Mouse (Mus musculus) C2C12 (cell line): ENCODE measurements around the gene Kin. TPM values are rescaled to one million over a fixed set of nuclear protein-coding genes. Genes with fewer than 3 reads are reported as not detected.

Experiments
- H3K27me3 ChIP-seq: one replicate; pipeline ENCODE4 v1.6.1; 2011; ENCODE audit not compliant: control insufficient read depth, insufficient read depth, insufficient read length
- H3K36me3 ChIP-seq: one replicate; pipeline ENCODE4 v1.6.1; 2011; ENCODE audit not compliant: control insufficient read depth, insufficient read depth
- H3K4me3 ChIP-seq: one replicate; pipeline ENCODE4 v1.5.1; 2011; ENCODE audit warnings: mild to moderate bottlenecking, control low read depth; ENCODE audit not compliant: poor library complexity, insufficient read depth, severe bottlenecking
- H3K79me2 ChIP-seq: one replicate; pipeline ENCODE4 v1.6.1; 2011; ENCODE audit not compliant: control insufficient read depth, insufficient read depth
- H3K79me3 ChIP-seq: one replicate; pipeline ENCODE4 v1.6.1; 2011; ENCODE audit warnings: low read depth, control low read depth
- H3ac ChIP-seq: one replicate; pipeline ENCODE3; 2011; ENCODE audit warnings: low read depth; ENCODE audit not compliant: control insufficient read depth, insufficient read length
- CEBPB ChIP-seq: IDR thresholded peaks from one replicate; pipeline ENCODE4 v1.6.1; 2011; ENCODE audit warnings: low read depth, mild to moderate bottlenecking, control low read depth, moderate library complexity
- CTCF ChIP-seq: IDR thresholded peaks from one replicate; pipeline ENCODE4 v1.5.1; 2011; ENCODE audit not compliant: control insufficient read depth, insufficient read depth, insufficient read length
- FOSL1 ChIP-seq: IDR thresholded peaks from one replicate; pipeline ENCODE4 v1.8.0; 2011; ENCODE audit warnings: mild to moderate bottlenecking, low read length; ENCODE audit not compliant: poor library complexity, insufficient read depth, severe bottlenecking
- MAX ChIP-seq: IDR thresholded peaks from one replicate; pipeline ENCODE4 v1.6.1; 2011; ENCODE audit warnings: mild to moderate bottlenecking, control low read depth
- MYOD1 ChIP-seq: IDR thresholded peaks from one replicate; pipeline ENCODE4 v1.6.1; 2011; ENCODE audit warnings: low read depth; ENCODE audit not compliant: control insufficient read depth, insufficient read length
- MYOG ChIP-seq: IDR thresholded peaks from one replicate; pipeline ENCODE4 v1.6.1; 2011; ENCODE audit not compliant: control insufficient read depth, insufficient read length; ENCODE audit errors: extremely low read depth
- USF1 ChIP-seq: IDR thresholded peaks from one replicate; pipeline ENCODE4 v1.6.1; 2011; ENCODE audit warnings: low read depth, mild to moderate bottlenecking, control low read depth, moderate library complexity
- polyA plus RNA-seq: library from polyadenylated mRNA; unstranded; fragments of >200 nt; fragmentation: generic; extraction: Trizol; gene quantifications from one replicate; pipeline ENCODE4 v1.2.1, GENCODE M21; 2012; ENCODE audit warnings: missing spikeins

The Kin gene
- polyA plus RNA-seq, 1 experiment: 7.5 TPM

DNA sequence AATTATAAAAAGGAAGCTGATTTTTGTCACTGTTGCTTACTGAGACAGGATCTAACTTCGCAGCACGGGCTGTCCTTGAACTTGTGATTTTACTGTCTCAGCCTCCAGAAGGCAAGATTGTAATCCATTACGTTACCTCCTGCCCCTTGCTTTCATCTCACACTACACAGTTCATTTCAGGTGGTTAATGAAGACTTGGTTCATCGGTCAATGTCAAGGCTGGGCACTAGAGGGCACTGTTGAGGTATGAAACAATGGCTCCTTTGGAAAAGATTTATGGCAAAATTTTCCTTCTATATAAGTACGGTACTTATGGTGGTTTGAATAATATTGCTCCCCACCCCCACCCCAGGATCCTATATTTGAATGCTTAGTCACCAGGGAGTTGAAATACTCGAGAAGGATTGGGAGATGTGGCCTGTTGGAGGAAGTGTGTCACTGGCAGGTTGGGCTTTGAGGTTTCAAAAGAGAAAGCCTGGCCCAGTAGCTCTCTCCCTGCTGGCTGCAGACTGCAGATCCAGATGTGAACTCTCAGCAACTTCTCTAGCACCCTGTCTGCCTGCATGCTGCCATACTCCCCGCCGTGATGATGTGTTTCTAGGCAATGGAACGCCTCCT lies 18.3 kb downstream of the Kin start:
- Histone ChIP-seq H3K27me3 (no peaks in the 10 kb centered on the region), H3ac (no peak overlapping the region), H3K79me3 (no peaks in the 10 kb centered on the region), H3K4me3 (no peak overlapping the region), H3K79me2 (no peaks in the 10 kb centered on the region), H3K36me3 (no peaks in the 10 kb centered on the region)
- no peak for TF ChIP-seq MYOG
- peak; percentile 16 for TF ChIP-seq CTCF

DNA sequence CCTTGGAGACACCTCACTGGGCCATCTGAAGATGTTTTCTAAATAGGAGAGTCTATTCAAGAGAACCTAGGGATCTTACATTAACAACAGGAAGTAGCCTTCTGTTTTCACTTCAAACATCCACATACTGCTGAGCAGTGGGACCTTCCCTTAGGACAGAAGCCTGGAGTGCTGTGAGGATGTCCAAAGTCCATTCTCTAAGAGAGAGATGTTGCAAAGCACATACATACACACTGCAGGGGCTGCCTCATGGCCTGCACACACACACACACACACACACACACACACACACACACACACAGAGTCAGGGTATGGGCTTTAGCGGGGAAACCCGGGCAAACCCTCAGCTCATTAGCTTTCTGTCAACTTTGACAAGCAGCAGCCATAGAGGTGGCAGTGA lies 20.1 kb downstream of the Kin start:
- Histone ChIP-seq H3K36me3 (no peaks in the 10 kb centered on the region), H3ac (no peak overlapping the region), H3K79me2 (no peaks in the 10 kb centered on the region), H3K27me3 (no peaks in the 10 kb centered on the region), H3K79me3 (no peaks in the 10 kb centered on the region), H3K4me3 (no peak overlapping the region)
- TF ChIP-seq CEBPB (no peak), MYOG (no peak), USF1 (no peak), FOSL1 (no peak), MYOD1 (no peak), CTCF (no peak), MAX (no peak)

DNA sequence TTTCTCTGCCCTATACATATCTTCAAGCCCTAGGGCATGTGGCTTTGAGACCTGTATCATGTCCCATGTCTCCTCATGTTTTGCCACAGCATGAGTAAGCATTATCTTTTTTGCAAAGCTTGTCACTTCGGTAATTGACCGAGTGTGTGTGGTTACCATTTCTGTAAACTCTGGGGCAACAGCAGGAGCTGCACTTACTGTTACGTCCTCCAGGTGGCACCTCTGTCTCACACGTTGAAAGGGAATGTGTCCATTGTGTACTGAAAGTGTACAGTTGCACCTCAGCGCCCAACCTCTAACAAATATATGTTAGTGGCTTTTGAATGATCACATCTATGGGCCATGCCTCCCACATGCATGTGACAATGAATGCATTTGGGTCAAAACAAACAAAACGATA lies 20.8 kb downstream of the Kin start:
- Histone ChIP-seq H3ac (no peak overlapping the region), H3K36me3 (no peaks in the 10 kb centered on the region), H3K79me2 (no peaks in the 10 kb centered on the region), H3K4me3 (no peak overlapping the region), H3K27me3 (no peaks in the 10 kb centered on the region), H3K79me3 (no peaks in the 10 kb centered on the region)
- TF ChIP-seq USF1 (no peak), MYOD1 (no peak), CEBPB (no peak), CTCF (peak; percentile 79)

- no peaks in the 10 kb centered on the region for H3K79me3 ChIP-seq
- no peak overlapping the region for H3K4me3 ChIP-seq
- no peaks in the 10 kb centered on the region for H3K27me3 ChIP-seq
- no peak overlapping the region for H3ac ChIP-seq
- no peaks in the 10 kb centered on the region for H3K36me3 ChIP-seq
- no peak for TF ChIP-seq MYOG
- no peak for TF ChIP-seq USF1
- no peak for TF ChIP-seq CEBPB
- TF ChIP-seq CTCF: no peak
- TF ChIP-seq MYOD1: no peak
- TF ChIP-seq MAX: no peak
- TF ChIP-seq FOSL1: no peak
- H3K79me2 ChIP-seq: no peaks in the 10 kb centered on the region
These were observed 28.3 kb downstream of the Kin start for GRCm38 (mm10) chr2:10108535-10109189.

- Histone ChIP-seq H3K36me3 (no peaks in the 10 kb centered on the region), H3K4me3 (no peak overlapping the region), H3K27me3 (no peaks in the 10 kb centered on the region), H3K79me2 (no peaks in the 10 kb centered on the region), H3K79me3 (no peaks in the 10 kb centered on the region), H3ac (no peak overlapping the region)
- TF ChIP-seq CTCF (no peak), MYOD1 (no peak), MAX (no peak), FOSL1 (no peak), CEBPB (no peak), USF1 (no peak), MYOG (no peak)
These were observed 38.4 kb downstream of the Kin start for GRCm38 (mm10) chr2:10118751-10119150.

- no peak for TF ChIP-seq FOSL1
- no peak overlapping the region for H3K4me3 ChIP-seq
- H3K36me3 ChIP-seq: no peaks in the 10 kb centered on the region
These were observed 38.9 kb downstream of the Kin start for GRCm38 (mm10) chr2:10119276-10119675.

More at GRCm38 (mm10) chr2:10119276-10119675, 38.9 kb downstream of the Kin start:
- no peaks in the 10 kb centered on the region for H3K27me3 ChIP-seq
- no peak overlapping the region for H3ac ChIP-seq
- H3K79me3 ChIP-seq: no peaks in the 10 kb centered on the region
- no peaks in the 10 kb centered on the region for H3K79me2 ChIP-seq
